Mouse (Mus musculus) adipocyte (in vitro differentiated cells): ENCODE results near the gene Tnfrsf1a.

ENCODE experiments used
- DNase-seq: peaks from one replicate; pipeline ENCODE4 v3.0.0-alpha.2; 2016; ENCODE audit warnings: low spot score

Gene Tnfrsf1a

DNA sequence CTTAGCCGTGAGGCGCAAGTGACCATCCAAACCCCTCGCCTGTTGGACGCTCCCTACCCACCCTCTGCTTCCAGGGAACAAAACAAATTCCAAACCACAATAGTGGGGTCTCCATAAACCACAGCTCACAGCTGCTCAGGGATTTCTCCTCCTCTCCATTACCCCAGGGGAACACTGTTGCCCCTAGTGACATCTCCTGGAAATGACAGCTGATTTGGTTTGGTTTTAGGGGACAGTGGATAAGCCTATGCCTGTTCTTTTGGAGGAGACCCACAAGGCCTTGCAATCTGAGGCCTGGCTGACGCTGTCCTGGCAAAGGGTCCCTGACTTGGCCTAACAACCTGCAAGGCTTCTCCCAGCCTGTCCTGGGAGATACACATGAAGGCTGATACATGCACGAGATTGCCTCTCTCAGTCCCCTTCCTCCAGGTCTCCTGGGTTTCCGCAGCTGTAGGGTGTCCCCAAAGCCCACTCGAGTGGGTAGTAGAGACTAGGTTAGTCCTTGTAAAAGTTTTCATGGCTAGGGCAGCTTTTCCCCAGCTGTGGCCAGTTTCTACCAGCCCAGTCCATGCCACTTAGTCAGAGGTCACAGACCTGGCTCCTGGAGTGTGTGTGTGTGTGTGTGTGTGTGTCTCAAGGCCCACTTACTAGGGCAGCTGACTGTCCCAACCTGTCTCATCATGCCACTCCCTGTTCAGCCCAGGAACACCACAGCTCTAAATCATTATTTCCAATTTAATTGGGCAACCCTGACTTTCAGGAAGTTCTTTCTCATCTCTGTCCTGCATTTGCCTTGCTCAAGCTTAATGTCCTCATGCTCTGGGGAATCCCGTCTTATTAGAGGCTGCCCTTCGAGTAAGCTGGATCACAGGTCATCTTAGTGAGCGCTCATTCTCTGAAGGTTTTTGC is 36.2 kb downstream of the Tnfrsf1a start:
- peak; percentile 66 for DNase-seq

DNA sequence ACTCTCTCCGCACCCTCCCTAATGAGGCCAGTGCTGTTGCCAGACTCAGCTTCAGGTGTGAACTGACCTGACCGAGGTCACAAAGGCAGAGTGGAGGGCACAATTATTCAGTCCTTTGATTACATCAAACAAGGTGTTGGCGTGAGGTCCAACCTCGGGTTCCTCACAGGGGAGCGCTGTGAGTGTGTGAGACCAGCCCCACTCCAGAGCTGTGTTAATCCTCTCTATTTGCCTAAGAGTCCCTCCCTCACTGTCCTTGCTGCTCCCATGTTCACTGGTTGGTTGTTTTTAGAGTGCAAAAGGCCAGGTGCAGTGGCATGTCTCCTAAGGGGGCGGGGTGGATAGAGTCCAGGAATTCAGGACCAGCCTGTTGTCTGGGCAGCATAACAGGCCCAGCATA is 36.9 kb downstream of the Tnfrsf1a start:
- DNase-seq, result no peak

DNA sequence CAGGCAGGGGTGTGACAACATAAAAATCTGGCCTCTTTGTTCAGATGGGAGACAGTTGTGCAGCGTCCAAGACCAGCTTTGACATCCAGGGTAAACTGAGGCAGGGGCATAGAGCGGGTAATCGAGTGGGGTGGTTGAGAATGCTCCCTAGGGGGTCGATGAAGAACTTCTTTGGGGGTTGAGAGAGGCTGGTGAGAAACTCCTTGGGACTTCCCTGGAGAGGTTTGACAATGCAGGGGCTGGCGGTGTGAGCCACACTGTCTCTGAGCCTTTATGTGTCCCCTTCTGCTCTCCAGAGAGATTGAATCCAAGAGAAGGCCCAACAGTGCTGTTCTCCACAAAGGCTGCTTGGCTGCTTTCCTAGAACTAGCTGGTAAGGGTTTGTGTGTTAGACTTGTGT is 40.7 kb downstream of the Tnfrsf1a start:
- DNase-seq, result no peak

DNA sequence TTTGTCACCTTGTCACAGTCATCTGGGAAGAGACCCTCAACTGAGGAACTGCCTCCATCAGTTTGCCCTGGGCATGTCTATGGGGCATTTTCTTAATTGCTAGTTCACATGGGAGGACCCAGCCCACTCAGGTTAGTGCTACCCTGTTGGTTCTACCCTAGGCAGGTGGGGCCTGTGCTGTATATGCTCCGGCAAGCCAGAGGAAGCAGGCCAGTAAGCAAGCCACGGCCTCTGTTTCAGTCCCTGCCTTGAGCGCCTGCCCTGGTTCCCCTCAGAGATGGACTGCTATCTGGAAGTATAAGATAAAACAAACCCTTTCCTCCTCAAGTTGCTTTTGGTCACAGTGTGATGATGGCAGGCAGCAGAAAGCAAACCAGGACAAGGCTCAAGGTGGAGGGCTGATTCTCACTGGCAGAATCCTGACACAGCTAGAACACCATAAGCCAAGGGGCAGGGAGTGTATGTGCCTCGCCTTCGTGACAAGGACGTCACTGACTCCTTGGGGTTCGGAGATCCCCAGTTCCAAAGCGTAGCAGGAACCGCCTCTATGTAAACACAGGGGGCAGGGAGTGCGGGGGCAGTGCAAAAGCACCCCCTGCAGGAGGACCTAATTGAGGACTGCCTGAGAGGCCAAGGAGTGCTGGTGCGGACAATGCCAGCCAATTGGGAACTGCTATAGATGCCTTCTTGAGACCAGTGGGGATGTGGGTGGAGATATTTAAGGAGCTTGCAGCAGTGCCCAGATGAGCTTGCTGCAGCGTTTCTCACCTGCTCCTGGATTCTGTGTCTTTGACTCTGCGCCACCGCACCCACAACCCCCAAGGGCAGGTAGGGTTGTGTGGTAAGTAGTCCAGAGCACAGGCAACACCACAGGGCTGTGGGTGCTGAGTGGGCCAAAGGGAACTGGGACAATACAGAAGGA is 56.6 kb downstream of the Tnfrsf1a start:
- DNase-seq, result no peak

DNA sequence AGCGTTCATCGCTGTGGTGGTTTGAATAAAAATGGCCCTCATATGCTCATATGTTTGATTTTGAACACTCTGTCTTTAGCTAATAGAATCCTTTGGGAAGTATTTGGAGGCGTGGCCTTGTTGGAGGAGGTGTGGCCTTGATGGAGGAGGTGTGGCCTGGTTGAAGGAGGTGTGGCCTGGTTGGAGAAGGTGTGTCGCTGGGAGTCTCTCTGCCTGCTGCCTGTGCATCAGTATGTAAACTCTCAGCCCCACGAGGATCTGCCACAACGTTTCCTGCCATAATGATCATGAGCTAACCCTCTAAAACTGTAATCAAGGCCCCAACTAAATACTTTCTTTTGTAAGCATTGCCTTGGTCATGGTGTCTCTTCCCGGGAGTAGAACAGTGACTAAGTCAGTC is 58.1 kb downstream of the Tnfrsf1a start:
- DNase-seq, result no peak

DNA sequence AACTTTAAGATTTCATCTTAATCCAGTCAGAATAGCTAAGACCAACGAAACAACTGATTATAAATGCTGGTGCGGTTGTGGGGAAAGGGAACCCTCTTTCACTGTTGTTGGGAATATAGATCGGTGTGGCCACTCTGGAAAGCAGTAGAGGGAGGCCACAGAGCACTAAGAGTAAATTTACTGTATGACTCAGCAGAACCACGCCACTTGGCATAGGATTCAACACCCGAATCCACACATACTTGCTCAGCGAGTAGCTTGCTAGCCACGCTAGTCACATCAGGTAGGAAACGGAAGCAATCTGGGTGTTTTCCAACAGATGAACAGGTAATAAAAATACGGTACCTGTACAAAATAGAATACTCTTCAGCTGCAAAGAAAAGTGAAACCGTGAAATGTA is 58.5 kb downstream of the Tnfrsf1a start:
- DNase-seq, result no peak

DNA sequence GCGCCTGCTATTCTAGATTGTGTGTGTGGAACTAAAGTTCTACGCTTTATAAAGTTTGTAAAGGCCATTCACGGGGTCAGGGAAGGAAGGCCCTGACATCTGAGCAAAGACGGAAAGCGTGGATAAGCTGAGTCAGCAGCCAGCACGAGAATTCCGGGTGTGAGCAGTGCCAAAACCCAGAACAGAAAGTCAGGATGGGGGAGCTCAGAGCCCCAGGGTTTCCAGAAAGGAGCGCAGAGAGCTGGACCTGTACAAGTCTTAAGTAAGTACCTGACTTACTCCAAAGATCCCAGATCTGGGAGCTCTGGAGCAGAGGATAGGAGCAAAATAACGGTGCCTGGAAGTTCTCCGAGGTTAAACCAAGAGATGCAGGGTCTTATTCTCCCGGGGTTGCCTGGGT is 61.4 kb downstream of the Tnfrsf1a start:
- no peak for DNase-seq

DNA sequence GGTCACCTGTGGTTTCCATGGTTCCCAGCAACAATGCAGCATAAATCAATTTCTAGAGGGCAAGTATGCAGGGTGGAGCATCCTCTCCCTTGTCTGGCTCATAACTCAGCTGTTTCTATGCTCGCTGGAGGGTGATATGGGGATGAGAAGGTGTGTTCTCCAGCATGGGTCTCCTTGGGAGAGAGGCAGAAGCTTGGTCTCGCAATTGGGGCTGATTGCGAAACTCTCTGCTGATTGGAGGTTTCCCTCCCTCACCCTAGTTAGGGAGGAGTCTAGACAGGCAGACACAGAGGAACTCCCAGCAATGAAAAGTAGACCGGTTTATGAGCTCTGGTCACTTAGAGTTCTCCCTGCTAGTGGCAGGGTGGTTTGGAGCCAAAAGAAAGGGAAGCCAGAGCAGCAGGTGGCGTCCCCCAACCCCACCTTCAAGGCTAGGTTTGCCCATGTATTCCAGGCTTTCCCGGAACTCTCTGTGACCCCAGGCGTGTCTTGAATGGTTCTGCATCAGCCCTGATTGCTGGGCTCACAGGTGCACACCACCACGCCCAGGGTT is 61.9 kb downstream of the Tnfrsf1a start:
- peak; percentile 79 for DNase-seq

DNA sequence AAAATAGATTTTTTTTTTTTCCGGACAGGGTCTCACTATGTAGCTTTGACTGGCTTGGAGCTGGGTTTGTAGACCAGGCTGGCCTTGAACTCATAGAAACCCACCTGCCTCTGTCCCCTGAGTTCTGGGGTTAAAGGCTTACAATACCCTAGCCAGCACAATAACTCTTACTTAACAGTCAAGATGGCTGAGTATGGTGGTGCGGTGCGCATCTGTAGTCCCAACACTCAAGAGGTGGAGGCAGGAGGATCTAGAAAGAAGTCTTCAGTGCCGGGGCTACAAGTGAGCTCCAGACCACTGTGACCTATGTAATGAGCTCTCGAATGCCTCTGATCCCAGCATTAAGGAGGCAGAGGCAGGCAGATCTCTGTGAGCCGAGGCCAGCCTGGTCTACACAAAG is 62.5 kb downstream of the Tnfrsf1a start:
- DNase-seq, result no peak
